Mouse (Mus musculus): ENCODE measurements around the gene Cux1. TPM values are rescaled to one million over a fixed set of nuclear protein-coding genes. Genes with fewer than 3 reads are reported as not detected.

Cux1 gene
- total RNA-seq, 2 experiments from 2014 or later: 82.7 to 88.7 TPM

GRCm38 (mm10) chr5:136428498-136429060 lies 138.7 kb downstream of the Cux1 start:
- DNase-seq (ENCODE audit: low spot score): no peak

- peak; percentile 55 for DNase-seq (ENCODE audit: low spot score)
Measured at GRCm38 (mm10) chr5:136427772-136428497, 139.4 kb downstream of the Cux1 start.

- no peak for DNase-seq (ENCODE audit: low spot score)
Measured at GRCm38 (mm10) chr5:136427121-136427771, 140.0 kb downstream of the Cux1 start.

- DNase-seq (ENCODE audit: low spot score): no peak
Measured at GRCm38 (mm10) chr5:136422948-136423347, 144.3 kb downstream of the Cux1 start.

DNA sequence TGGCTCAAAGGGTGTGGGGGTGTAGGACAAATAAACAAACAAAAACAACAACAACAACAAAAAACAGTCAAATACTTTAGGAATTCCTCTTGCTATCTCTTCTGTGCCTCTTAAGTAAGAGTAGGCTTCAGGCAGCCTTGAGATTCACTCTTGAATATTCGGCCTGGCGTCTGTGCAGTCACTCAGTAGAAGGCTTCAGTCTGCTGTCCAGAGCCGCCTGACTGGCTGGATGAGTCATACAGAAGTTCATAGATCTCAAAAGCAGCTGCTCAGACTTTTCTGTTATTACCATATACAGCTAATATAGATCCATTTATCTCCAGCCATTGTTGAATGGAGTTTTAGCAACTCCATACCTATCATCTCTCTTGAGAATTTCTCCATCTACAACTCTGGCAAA lies 145.4 kb downstream of the Cux1 start:
- DNase-seq (ENCODE audit: low spot score): no peak

DNA sequence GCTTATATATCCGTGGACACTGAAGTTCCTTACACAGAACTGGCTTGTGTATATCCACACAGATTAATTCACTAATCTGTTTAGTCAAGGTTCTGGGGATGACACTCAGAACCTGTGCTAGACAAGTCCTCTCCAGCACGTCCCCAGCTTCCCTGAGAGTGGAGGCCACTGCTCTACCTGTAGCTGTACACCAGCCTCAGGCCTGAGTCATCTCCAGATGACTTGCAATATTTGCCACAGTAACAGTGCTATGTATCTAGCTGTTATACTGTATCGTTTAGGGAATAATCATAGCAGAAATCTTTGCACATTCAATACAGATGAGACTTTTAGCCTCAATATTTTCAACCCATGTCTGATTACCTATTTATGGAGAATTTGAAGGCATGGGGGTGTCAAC lies 146.0 kb downstream of the Cux1 start:
- no peak for DNase-seq (ENCODE audit: low spot score)

DNA sequence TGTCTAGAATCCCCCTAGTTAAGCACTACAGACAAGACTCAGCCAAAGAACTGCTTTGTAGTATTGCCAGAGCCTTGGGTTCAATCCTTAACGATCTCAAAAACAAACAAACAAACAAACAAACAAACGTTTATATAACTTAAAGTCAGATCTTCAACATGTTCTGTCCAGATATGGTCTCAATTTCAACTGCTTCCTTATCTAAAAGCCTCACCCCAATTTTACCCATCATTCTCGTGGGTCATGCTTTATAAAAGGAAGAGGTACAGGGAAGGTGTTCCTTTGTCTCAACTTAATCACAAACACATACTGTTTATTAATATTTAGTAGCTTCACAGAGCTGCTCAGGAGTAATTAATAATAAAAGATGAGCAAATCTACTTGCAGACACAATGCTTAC lies 146.9 kb downstream of the Cux1 start:
- DNase-seq (ENCODE audit: low spot score): no peak

DNA sequence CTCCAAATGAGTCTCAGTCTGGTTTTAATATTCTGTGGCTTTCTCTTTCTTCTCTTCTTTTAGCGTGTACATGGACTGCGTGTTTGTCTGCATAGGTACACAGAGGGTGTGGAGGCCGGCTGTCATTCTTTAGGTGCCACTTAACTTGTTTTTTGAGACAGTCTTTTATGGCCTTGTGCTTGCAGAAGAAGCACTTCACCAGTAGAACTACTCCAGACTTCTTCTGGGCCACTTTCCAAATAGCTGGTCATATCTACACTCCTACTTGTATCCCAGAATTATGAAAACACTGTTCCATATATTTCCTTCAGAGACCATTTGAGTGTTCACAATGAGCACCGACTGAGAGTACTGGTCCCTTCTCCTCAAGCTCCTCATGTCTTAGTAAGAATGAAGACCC lies 149.4 kb downstream of the Cux1 start:
- no peak for DNase-seq (ENCODE audit: low spot score)

- DNase-seq (ENCODE audit: low spot score): no peak
Measured at GRCm38 (mm10) chr5:136414479-136414878, 152.8 kb downstream of the Cux1 start.

DNA sequence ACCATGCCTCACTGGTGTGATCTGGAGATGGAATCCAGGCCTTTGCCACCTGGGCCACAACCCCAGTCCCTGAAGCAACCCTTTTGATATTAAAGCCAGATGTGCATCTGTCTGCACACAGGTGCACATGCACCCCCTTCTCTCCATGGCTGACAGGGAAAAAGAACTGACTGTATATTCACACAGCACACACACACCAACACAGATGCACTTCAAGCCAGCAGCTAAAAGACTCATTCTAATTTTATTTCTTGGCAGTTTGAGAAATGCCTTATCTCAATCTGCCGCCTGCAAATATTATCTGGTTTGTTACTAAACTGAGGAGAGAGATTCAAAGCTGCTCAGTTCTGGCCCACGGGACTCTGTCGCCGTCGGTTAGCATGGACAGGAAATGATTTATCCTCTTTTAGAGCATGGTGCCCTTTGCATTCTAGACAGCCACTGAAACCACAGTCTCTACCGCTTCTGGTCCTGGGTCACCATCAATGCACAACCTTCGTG lies 156.6 kb downstream of the Cux1 start:
- no peak for DNase-seq (ENCODE audit: low spot score)

GRCm38 (mm10) chr5:136406357-136406756 lies 160.9 kb downstream of the Cux1 start:
- DNase-seq (ENCODE audit: low spot score): no peak

DNA sequence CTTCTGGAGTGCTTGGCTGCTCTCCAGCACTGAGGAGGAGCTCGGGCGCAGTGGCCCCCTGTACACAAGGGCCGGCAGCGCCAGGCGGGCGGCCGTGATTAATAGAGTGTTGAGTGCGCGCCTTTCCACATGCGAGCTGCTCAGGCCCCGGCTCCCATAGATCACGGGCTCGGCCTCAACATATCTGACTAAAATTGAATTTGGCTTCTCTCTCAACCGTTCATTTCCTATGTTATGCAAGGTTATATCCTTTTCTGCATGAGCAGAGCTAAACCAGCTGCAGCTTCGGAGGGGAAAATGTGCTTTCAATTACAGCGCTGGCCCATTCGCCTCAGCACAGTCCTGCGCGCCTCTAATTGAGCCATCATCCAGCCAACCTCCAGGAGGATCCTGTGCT lies 163.7 kb downstream of the Cux1 start:
- peak; percentile 32 for DNase-seq (ENCODE audit: low spot score)

GRCm38 (mm10) chr5:136402622-136403564 lies 164.4 kb downstream of the Cux1 start:
- DNase-seq (ENCODE audit: low spot score): no peak

GRCm38 (mm10) chr5:136398706-136399105 lies 168.6 kb downstream of the Cux1 start:
- DNase-seq (ENCODE audit: low spot score): peak; percentile 59

GRCm38 (mm10) chr5:136396699-136397098 lies 170.6 kb downstream of the Cux1 start:
- DNase-seq (ENCODE audit: low spot score): no peak

- DNase-seq (ENCODE audit: low spot score): no peak
Measured at GRCm38 (mm10) chr5:136396256-136396655, 171.0 kb downstream of the Cux1 start.

- peak; percentile 54 for DNase-seq (ENCODE audit: low spot score)
Measured at GRCm38 (mm10) chr5:136395600-136396195, 171.6 kb downstream of the Cux1 start.

GRCm38 (mm10) chr5:136394517-136395212 lies 172.6 kb downstream of the Cux1 start:
- DNase-seq (ENCODE audit: low spot score): no peak

DNA sequence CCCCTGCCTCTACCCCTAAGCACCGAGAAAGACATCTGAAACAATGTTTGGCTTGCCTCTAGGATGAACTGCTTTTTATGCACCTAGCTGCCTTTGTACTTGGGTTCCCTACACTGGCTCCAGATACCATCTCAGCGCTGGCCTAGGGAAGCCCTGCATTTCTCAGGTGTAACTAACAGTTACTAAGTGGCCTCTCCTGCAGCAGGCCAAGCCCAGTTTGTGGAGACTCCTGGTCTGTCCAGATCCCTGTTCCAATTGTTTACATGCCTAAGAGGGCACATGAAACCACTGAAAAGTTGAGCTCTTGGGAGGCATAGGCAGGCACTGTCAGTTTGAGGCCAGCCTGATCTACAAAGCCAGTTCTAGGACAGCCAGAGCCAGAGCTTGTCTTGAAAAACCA lies 173.7 kb downstream of the Cux1 start:
- DNase-seq (ENCODE audit: low spot score): no peak

DNA sequence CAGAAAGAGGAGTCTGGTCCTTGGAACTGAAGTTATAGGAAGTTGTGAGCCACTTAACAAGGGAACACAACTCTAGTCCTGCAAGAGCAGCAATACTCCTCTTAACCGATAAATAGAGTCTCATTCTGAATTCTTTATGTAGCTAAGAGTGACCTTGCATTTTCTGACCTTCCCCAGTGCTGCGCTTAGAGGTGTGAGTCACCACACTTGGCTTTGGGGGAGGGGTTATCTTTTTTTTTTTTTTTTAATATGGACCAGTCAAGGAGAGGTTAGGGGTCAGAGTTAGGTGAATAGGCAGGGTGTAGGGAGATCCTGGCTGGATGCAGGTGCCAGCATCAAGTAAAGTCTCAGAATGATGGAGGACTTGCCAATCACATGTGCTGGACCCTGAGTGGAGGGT lies 180.5 kb downstream of the Cux1 start:
- no peak for DNase-seq (ENCODE audit: low spot score)

Measured in gastrocnemius, adult 18-20 months (tissue).